Mouse (Mus musculus) heart, embryonic 16.5 days (tissue): Measurements from ENCODE around the gene Dpm3. TPM values are rescaled to one million over a fixed set of nuclear protein-coding genes. Genes with fewer than 3 reads are reported as not detected.

Experiments
- microRNA counts: library from miRNA; unstranded; fragments of <30 nt; microRNA quantifications from one replicate; lab custom pipeline; 2016
- microRNA-seq: library from miRNA; unstranded; fragments of <30 nt; microRNA quantifications from one replicate; pipeline ENCODE4, GENCODE M21; 2017
- polyA plus RNA-seq: library from polyadenylated mRNA; unstranded; fragments of >200 nt; fragmentation: Nextera tagmentation; extraction: Ambion mirVana; gene quantifications from 2 replicates; pipeline ENCODE4 v1.2.1, GENCODE M21; 2015

Gene Dpm3
- polyA plus RNA-seq, 1 experiment from 2014 or later, result 65.3 TPM

MicroRNAs encoded within 50 kb of the gene (microRNA counts, 519-probe panel; counts per million panel counts)
- 1,193 counts per million, percentile 6 among the panel's probes with 10 or more counts for microRNA mmu-miR-92b (lab: Ali Mortazavi, UCI)

Small RNAs within 50 kb of the gene (microRNA-seq; reads per million reads assigned to microRNA genes)
- gene Mir92b, result 327 reads per million, percentile 68 among the genes with 10 or more reads in this experiment

Other genes starting within 250 kb of the Dpm3 start
- gene Rusc1, start 166.0 kb upstream of the Dpm3 start, polyA plus RNA-seq, result 8.1 and 10.2 TPM in 2 replicates
- gene Gm43738, start 158.3 kb upstream of the Dpm3 start, polyA plus RNA-seq, result not detected in 2 replicates
- gene Fdps, start 157.4 kb upstream of the Dpm3 start, polyA plus RNA-seq, result 103 and 116 TPM in 2 replicates
- gene Pklr, start 123.2 kb upstream of the Dpm3 start, polyA plus RNA-seq, result 0.20 and 0.64 TPM in 2 replicates
- 0.70 and 0.76 TPM in 2 replicates for gene Hcn3, start 99.2 kb upstream of the Dpm3 start, polyA plus RNA-seq
- gene Clk2, start 94.6 kb upstream of the Dpm3 start, polyA plus RNA-seq, result 15.9 and 17.9 TPM in 2 replicates
- 89.5 and 93.9 TPM in 2 replicates for gene Scamp3, start 81.9 kb upstream of the Dpm3 start, polyA plus RNA-seq
- 17.7 TPM in 2 replicates for gene Fam189b, start 76.2 kb upstream of the Dpm3 start, polyA plus RNA-seq
- 33.2 and 33.3 TPM in 2 replicates for gene Gba, start 56.4 kb upstream of the Dpm3 start, polyA plus RNA-seq
- gene Thbs3, start 44.2 kb upstream of the Dpm3 start, polyA plus RNA-seq, result 24.0 TPM in 2 replicates
- gene Mtx1, start 32.3 kb upstream of the Dpm3 start, polyA plus RNA-seq, result 120 and 127 TPM in 2 replicates
- gene Muc1, start 30.3 kb upstream of the Dpm3 start, polyA plus RNA-seq, result 3.3 and 11.3 TPM in 2 replicates
- 202 and 234 TPM in 2 replicates for gene Krtcap2, start 13.4 kb upstream of the Dpm3 start, polyA plus RNA-seq
- gene Trim46, start 13.0 kb upstream of the Dpm3 start, polyA plus RNA-seq, result 1.1 and 1.3 TPM in 2 replicates
- 44.8 and 51.1 TPM in 2 replicates for gene Slc50a1, start 11.2 kb downstream of the Dpm3 start, polyA plus RNA-seq
- 34.4 and 45.5 TPM in 2 replicates for gene Efna1, start 21.8 kb downstream of the Dpm3 start, polyA plus RNA-seq
- gene Efna3, start 63.6 kb downstream of the Dpm3 start, polyA plus RNA-seq, result 0.89 and 1.1 TPM in 2 replicates
- gene Efna4, start 78.7 kb downstream of the Dpm3 start, polyA plus RNA-seq, result 5.2 and 7.3 TPM in 2 replicates
- 61.5 and 73.6 TPM in 2 replicates for gene Adam15, start 90.6 kb downstream of the Dpm3 start, polyA plus RNA-seq
- gene Dcst2, start 102.6 kb downstream of the Dpm3 start, polyA plus RNA-seq, result not detected in 2 replicates
- gene Dcst1, start 105.9 kb downstream of the Dpm3 start, polyA plus RNA-seq, result 0.06 and 0.21 TPM in 2 replicates
- 1.7 and 2.6 TPM in 2 replicates for gene Zbtb7b, start 135.4 kb downstream of the Dpm3 start, polyA plus RNA-seq
- gene Lenep, start 143.4 kb downstream of the Dpm3 start, polyA plus RNA-seq, result 1.7 TPM in 1 of 2 replicates, not detected in the other
- 38.8 and 41.0 TPM in 2 replicates for gene Flad1, start 152.5 kb downstream of the Dpm3 start, polyA plus RNA-seq
- gene Cks1b, start 159.0 kb downstream of the Dpm3 start, polyA plus RNA-seq, result 288 and 304 TPM in 2 replicates
- gene Shc1, start 159.1 kb downstream of the Dpm3 start, polyA plus RNA-seq, result 67.7 and 72.3 TPM in 2 replicates
- gene Pygo2, start 170.9 kb downstream of the Dpm3 start, polyA plus RNA-seq, result 21.8 and 24.0 TPM in 2 replicates
- gene Pbxip1, start 177.3 kb downstream of the Dpm3 start, polyA plus RNA-seq, result 67.5 and 74.8 TPM in 2 replicates
- gene Pmvk, start 195.2 kb downstream of the Dpm3 start, polyA plus RNA-seq, result 51.5 and 59.3 TPM in 2 replicates